Mouse (Mus musculus) embryonic facial prominence, embryonic 11.5 days (tissue): ENCODE data around the gene Ube2c. TPM values are rescaled to one million over a fixed set of nuclear protein-coding genes. Genes with fewer than 3 reads are reported as not detected.

Experiments
- ATAC-seq: fragments of 200-750 bp; cut with Nextera tagmentation; replicated peaks from 2 replicates; pipeline ENCODE4 v1.8.0; 2017; ENCODE audit warnings: low read depth; ENCODE audit not compliant: insufficient number of reproducible peaks, low FRiP score, low TSS enrichment
- DNase-seq: peaks from one replicate; pipeline ENCODE4 v3.0.0-alpha.2; 2015; ENCODE audit warnings: low spot score
- H3K27ac ChIP-seq: fragments of 300-500 bp; sonication (generic); replicated peaks from 2 replicates; pipeline ENCODE4 v1.5.1; 2014; ENCODE audit warnings: mild to moderate bottlenecking, low read depth, low read length, control low read depth
- H3K27me3 ChIP-seq: fragments of 300-500 bp; sonication (generic); 2 replicates; pipeline ENCODE4 v1.6.1; 2014; ENCODE audit warnings: mild to moderate bottlenecking, low read length, moderate library complexity, mixed read lengths; ENCODE audit not compliant: control insufficient read depth, insufficient read depth
- H3K36me3 ChIP-seq: fragments of 300-500 bp; sonication (generic); replicated peaks from 2 replicates; pipeline ENCODE4 v1.6.1; 2014; ENCODE audit warnings: low read depth, mild to moderate bottlenecking, low read length, moderate library complexity, mixed read lengths; ENCODE audit not compliant: control insufficient read depth, insufficient read depth
- H3K4me1 ChIP-seq: fragments of 300-500 bp; sonication (generic); 2 replicates; pipeline ENCODE4 v1.6.1; 2014; ENCODE audit warnings: low read length, mixed read lengths; ENCODE audit not compliant: control insufficient read depth, insufficient read depth
- H3K4me2 ChIP-seq: fragments of 300-500 bp; sonication (generic); 2 replicates; pipeline ENCODE4 v1.6.1; 2014; ENCODE audit warnings: low read depth, mild to moderate bottlenecking, control low read depth, low read length, moderate library complexity
- H3K4me3 ChIP-seq: fragments of 300-500 bp; sonication (generic); 2 replicates; pipeline ENCODE4 v1.5.1; 2014; ENCODE audit warnings: low read depth, low read length, control low read depth
- H3K9ac ChIP-seq: fragments of 300-500 bp; sonication (generic); replicated peaks from 2 replicates; pipeline ENCODE4 v1.6.1; 2014; ENCODE audit warnings: mild to moderate bottlenecking, control low read depth, low read length
- H3K9me3 ChIP-seq: fragments of 300-500 bp; sonication (generic); replicated peaks from 2 replicates; pipeline ENCODE4 v1.6.1; 2016; ENCODE audit warnings: mild to moderate bottlenecking, low read length, inconsistent platforms, mixed read lengths; ENCODE audit not compliant: control insufficient read depth
- WGBS: fragments of 180-500 bp; shearing (Covaris S2); extraction: QIAGEN DNeasy Blood & Tissue Kit; methylation state at CpG from one replicate; pipeline ENCODE4 v1.1.7; 2014; 5-methylcytosine and 5-hydroxymethylcytosine counted together
- polyA plus RNA-seq: library from polyadenylated mRNA; unstranded; fragments of >200 nt; fragmentation: Nextera tagmentation; extraction: Ambion mirVana; gene quantifications from 2 replicates; pipeline ENCODE4 v1.2.1, GENCODE M21; 2014

The Ube2c gene
- polyA plus RNA-seq, 1 experiment from 2014 or later: 547 TPM

- 93% methylated on average over 8 of the region's 8 CpGs for WGBS
- no peak overlapping the region for H3K4me2 ChIP-seq
- no peaks in the 10 kb centered on the region for H3K27me3 ChIP-seq
- no peak for DNase-seq
- no peak overlapping the region for H3K9ac ChIP-seq
- no peak overlapping the region for H3K4me3 ChIP-seq
- no peaks in the 10 kb centered on the region; the same call in 1 of the 2 replicates for H3K36me3 ChIP-seq
- ATAC-seq: no peak
- H3K27ac ChIP-seq: no peak overlapping the region
- no peaks in the 10 kb centered on the region for H3K9me3 ChIP-seq
- H3K4me1 ChIP-seq: no peaks in the 10 kb centered on the region
Measured at GRCm38 (mm10) chr2:164815821-164816220, 46.1 kb downstream of the Ube2c start.

- WGBS: 84% methylated on average over 6 of the region's 6 CpGs
- Histone ChIP-seq H3K27me3 (no peaks in the 10 kb centered on the region), H3K4me1 (no peaks in the 10 kb centered on the region)
Measured at GRCm38 (mm10) chr2:164817206-164817605, 47.5 kb downstream of the Ube2c start.

DNA sequence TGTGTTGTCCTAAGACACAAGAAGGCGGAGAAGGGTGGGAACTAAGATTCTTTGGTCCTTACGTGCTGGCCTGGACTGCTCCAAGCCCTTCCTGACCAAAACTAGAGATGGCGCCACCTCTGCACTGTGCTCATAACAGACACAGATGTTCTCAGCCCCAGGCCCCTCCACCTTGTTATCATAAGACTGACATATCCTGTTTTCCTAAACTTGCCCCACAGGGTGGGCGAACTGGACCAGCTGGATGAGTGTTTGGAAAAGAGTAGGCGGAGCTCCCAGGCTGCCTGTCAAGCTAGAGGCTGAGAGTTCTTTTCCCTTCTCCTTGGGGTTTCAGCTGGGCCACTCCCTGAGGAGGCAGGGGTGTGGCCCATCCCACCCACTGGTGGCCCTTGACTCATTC, 48.0 kb downstream of the Ube2c start:
- Histone ChIP-seq H3K4me3 (no peak overlapping the region), H3K4me1 (no peaks in the 10 kb centered on the region), H3K27ac (no peak overlapping the region), H3K4me2 (no peak overlapping the region), H3K9me3 (no peaks in the 10 kb centered on the region), H3K36me3 (no peaks in the 10 kb centered on the region; the same call in 1 of the 2 replicates), H3K9ac (no peak overlapping the region), H3K27me3 (no peaks in the 10 kb centered on the region)
- ATAC-seq (no peak), DNase-seq (peak; percentile 22)
- 48% methylated on average over 5 of the region's 5 CpGs for WGBS

More at GRCm38 (mm10) chr2:164817206-164817605, 47.5 kb downstream of the Ube2c start:
- Histone ChIP-seq H3K9ac (no peak overlapping the region), H3K4me2 (no peak overlapping the region), H3K9me3 (no peaks in the 10 kb centered on the region), H3K27ac (no peak overlapping the region), H3K36me3 (no peaks in the 10 kb centered on the region; the same call in 1 of the 2 replicates), H3K4me3 (no peak overlapping the region)
- ATAC-seq: no peak
- DNase-seq: no peak

DNA sequence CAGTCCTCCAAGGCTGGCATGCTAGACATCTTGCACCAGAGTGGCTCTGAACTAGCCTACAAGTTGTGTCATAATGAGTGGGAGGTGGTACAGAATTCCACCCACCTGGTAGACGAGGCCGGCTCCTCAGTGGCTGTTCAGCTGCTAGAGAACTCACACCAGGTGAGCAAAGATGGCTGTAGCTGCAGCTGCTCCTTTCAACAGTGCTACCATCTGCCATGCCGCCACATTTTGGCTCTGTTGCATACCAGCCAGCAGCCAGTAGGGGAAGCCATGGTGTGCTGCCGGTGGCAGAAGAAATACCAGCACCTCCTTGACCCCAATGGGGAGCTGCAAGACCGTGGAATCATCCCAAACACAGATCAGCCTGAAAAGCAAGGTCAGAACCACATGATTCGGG, 51.4 kb downstream of the Ube2c start:
- Histone ChIP-seq H3K27me3 (no peaks in the 10 kb centered on the region), H3K4me1 (no peaks in the 10 kb centered on the region), H3K36me3 (no peaks in the 10 kb centered on the region; the same call in none of the 2 replicates), H3K9me3 (no peaks in the 10 kb centered on the region), H3K27ac (no peak overlapping the region), H3K9ac (no peak overlapping the region), H3K4me2 (no peak overlapping the region), H3K4me3 (no peak overlapping the region)
- ATAC-seq: no peak
- DNase-seq: no peak
- 84% methylated on average over 6 of the region's 6 CpGs for WGBS

- Histone ChIP-seq H3K9me3 (no peaks in the 10 kb centered on the region), H3K36me3 (no peaks in the 10 kb centered on the region; the same call in none of the 2 replicates), H3K9ac (peak within 1 kb of the TSS; percentile 61), H3K4me1 (no peaks in the 10 kb centered on the region), H3K27ac (peak within 1 kb of the TSS; percentile 60; the same call in 1 of the 2 replicates), H3K4me3 (peak within 1 kb of the TSS; percentile 65), H3K4me2 (peak within 1 kb of the TSS; percentile 43), H3K27me3 (no peaks in the 10 kb centered on the region)
- peak; percentile 99 for DNase-seq
- 1% methylated on average over 32 of the region's 32 CpGs for WGBS
- ATAC-seq: peak; percentile 99
Measured at GRCm38 (mm10) chr2:164822636-164823165, 53.0 kb downstream of the Ube2c start, which contains the start of gene Zswim1. Gene Zswim1 (plus strand): TSS chr2:164822686.

DNA sequence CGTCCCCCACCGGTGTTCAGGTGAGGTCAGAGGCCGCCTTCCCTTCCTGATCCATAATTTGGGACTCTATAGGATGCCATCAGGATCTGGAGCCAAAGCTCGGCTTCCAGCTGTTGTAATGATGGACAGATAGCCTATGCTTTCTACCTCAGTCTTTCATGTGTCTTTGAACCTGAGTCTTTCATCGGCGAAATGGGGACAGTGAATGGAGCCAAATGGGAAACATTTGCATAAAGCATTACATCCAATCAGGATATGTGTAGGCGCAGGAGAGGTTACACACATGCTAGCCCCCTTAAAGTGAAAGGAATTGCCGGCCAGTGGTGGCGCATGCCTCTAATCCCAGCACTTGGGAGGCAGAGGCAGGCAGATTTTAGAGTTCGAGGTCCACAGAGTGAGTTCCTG, 53.5 kb downstream of the Ube2c start:
- Histone ChIP-seq H3K4me1 (no peaks in the 10 kb centered on the region), H3K4me3 (peak overlapping the region; percentile 65), H3K9me3 (no peaks in the 10 kb centered on the region), H3K27me3 (no peaks in the 10 kb centered on the region), H3K27ac (peak overlapping the region; percentile 60; the same call in 1 of the 2 replicates), H3K9ac (peak overlapping the region; percentile 61), H3K4me2 (peak overlapping the region; percentile 43), H3K36me3 (no peaks in the 10 kb centered on the region; the same call in none of the 2 replicates)
- peak; percentile 60 for ATAC-seq
- 4% methylated on average over 10 of the region's 10 CpGs for WGBS
- peak; percentile 66 for DNase-seq

- H3K36me3 ChIP-seq: no peaks in the 10 kb centered on the region; the same call in none of the 2 replicates
- H3K9me3 ChIP-seq: no peaks in the 10 kb centered on the region
- ATAC-seq (no peak), DNase-seq (no peak)
- H3K9ac ChIP-seq: no peak overlapping the region
- no peak overlapping the region for H3K27ac ChIP-seq
- no peaks in the 10 kb centered on the region for H3K4me1 ChIP-seq
- H3K27me3 ChIP-seq: no peaks in the 10 kb centered on the region
- WGBS: 90% methylated on average over 4 of the region's 4 CpGs
- no peak overlapping the region for H3K4me2 ChIP-seq
- H3K4me3 ChIP-seq: no peak overlapping the region
Measured at GRCm38 (mm10) chr2:164823969-164824368, 54.3 kb downstream of the Ube2c start.

GRCm38 (mm10) chr2:164825521-164825920, 55.8 kb downstream of the Ube2c start:
- Histone ChIP-seq H3K27ac (no peak overlapping the region), H3K4me3 (no peak overlapping the region), H3K36me3 (no peaks in the 10 kb centered on the region; the same call in none of the 2 replicates), H3K9ac (no peak overlapping the region), H3K27me3 (no peaks in the 10 kb centered on the region), H3K9me3 (no peaks in the 10 kb centered on the region), H3K4me1 (no peaks in the 10 kb centered on the region), H3K4me2 (no peak overlapping the region)
- ATAC-seq: no peak
- 94% methylated on average over 17 of the region's 17 CpGs for WGBS
- no peak for DNase-seq
